28 mouse cellular contexts compared by ENCODE assay signal in genomic region chr17:72733006-72733405, GRCm38 (mm10).
DNase-seq lines count a peak whose midpoint lies in the region; ATAC-seq and TF ChIP-seq lines count a peak whose summit lies in the region.
"Had no signal": no experiment of that assay in that cellular context is flagged by ENCODE, and none has a peak within 500 bp of the region (broad histone marks: within the 10 kb centered on the region; RNA-seq: fewer than 3 reads in every experiment).

No protein-coding gene starts in this region.

- no peak overlapping the region for H3K4me2 ChIP-seq in forebrain, postnatal 0 days (ENCODE audit: low read depth)
- no peak overlapping the region for H3K4me2 ChIP-seq in forebrain, embryonic 12.5 days
- no peak overlapping the region for H3K4me2 ChIP-seq in midbrain, postnatal 0 days (ENCODE audit: low read depth, low read length, poor library complexity, severe bottlenecking)
- H3K4me2 ChIP-seq in midbrain, embryonic 14.5 days (ENCODE audit: low read length) = no peak overlapping the region
- no peak overlapping the region for H3K4me2 ChIP-seq in intestine, postnatal 0 days (replicated peaks; ENCODE audit: low read depth)
- H3K4me2 ChIP-seq: embryonic facial prominence, embryonic 12.5 days; forebrain, embryonic 15.5 days; heart, embryonic 12.5 days; heart, embryonic 15.5 days; hindbrain, embryonic 15.5 days; intestine, embryonic 15.5 days had no signal

- no peaks in the 10 kb centered on the region for H3K27me3 ChIP-seq in forebrain, postnatal 0 days (ENCODE audit: insufficient read depth, low read length)
- H3K27me3 ChIP-seq in forebrain, embryonic 12.5 days = no peaks in the 10 kb centered on the region
- no peaks in the 10 kb centered on the region for H3K27me3 ChIP-seq in midbrain, postnatal 0 days (ENCODE audit: insufficient read depth, low read length)
- H3K27me3 ChIP-seq in midbrain, embryonic 14.5 days (ENCODE audit: control insufficient read depth, insufficient read depth, low read length) = no peaks in the 10 kb centered on the region
- no peaks in the 10 kb centered on the region for H3K27me3 ChIP-seq in intestine, postnatal 0 days (replicated peaks; ENCODE audit: control insufficient read depth, insufficient read depth, low read length)
- H3K27me3 ChIP-seq: embryonic facial prominence, embryonic 12.5 days; forebrain, embryonic 15.5 days; heart, embryonic 12.5 days; heart, embryonic 15.5 days; hindbrain, embryonic 15.5 days; intestine, embryonic 15.5 days had no signal

- WGBS in forebrain, postnatal 0 days = 69% methylated on average over 1 of the region's 1 CpGs
- WGBS in forebrain, embryonic 12.5 days = 100% methylated on average over 1 of the region's 1 CpGs
- WGBS in midbrain, postnatal 0 days = 88% methylated on average over 1 of the region's 1 CpGs
- 84% methylated on average over 1 of the region's 1 CpGs for WGBS in midbrain, embryonic 14.5 days
- WGBS in intestine, postnatal 0 days = 91% methylated on average over 1 of the region's 1 CpGs

- peak; percentile 13 to 22 for DNase-seq in cerebellum, postnatal 14 days
- peak; percentile 9 for DNase-seq in forebrain, postnatal 0 days
- DNase-seq in midbrain, postnatal 0 days (ENCODE audit: low spot score) = peak; percentile 21
- DNase-seq in midbrain, embryonic 14.5 days = no peak
- DNase-seq: adrenal gland, postnatal 10 days; adrenal gland, postnatal 36 days; B cell, adult 2 months; cerebellum, adult 18-20 months; cerebellum, adult 9-10 months; cerebellum, postnatal 36 days; gastrocnemius, postnatal 25 days; heart, adult 18-20 months; heart, postnatal 10 days; heart, postnatal 36 days; kidney, adult 18-20 months; kidney, adult 9 months had no signal

- H3K36me3 ChIP-seq in forebrain, postnatal 0 days (ENCODE audit: insufficient read depth) = no peaks in the 10 kb centered on the region
- H3K36me3 ChIP-seq in forebrain, embryonic 12.5 days (replicated peaks) = no peaks in the 10 kb centered on the region
- H3K36me3 ChIP-seq in midbrain, postnatal 0 days (ENCODE audit: insufficient read depth, low read length) = no peaks in the 10 kb centered on the region
- H3K36me3 ChIP-seq in midbrain, embryonic 14.5 days (ENCODE audit: control insufficient read depth, insufficient read depth, low read length) = no peaks in the 10 kb centered on the region
- no peaks in the 10 kb centered on the region for H3K36me3 ChIP-seq in intestine, postnatal 0 days (ENCODE audit: control insufficient read depth, insufficient read depth)
- H3K36me3 ChIP-seq: embryonic facial prominence, embryonic 12.5 days; forebrain, embryonic 15.5 days; G1E; heart, embryonic 12.5 days; heart, embryonic 15.5 days; hindbrain, embryonic 15.5 days; intestine, embryonic 15.5 days had no signal

- H3K4me3 ChIP-seq in forebrain, postnatal 0 days (ENCODE audit: low read depth, low read length) = no peak overlapping the region
- H3K4me3 ChIP-seq in forebrain, embryonic 12.5 days (replicated peaks) = no peak overlapping the region
- no peak overlapping the region for H3K4me3 ChIP-seq in midbrain, postnatal 0 days (ENCODE audit: low read depth, low read length)
- no peak overlapping the region for H3K4me3 ChIP-seq in midbrain, embryonic 14.5 days (replicated peaks; ENCODE audit: low read depth, low read length)
- H3K4me3 ChIP-seq in intestine, postnatal 0 days (ENCODE audit: low read depth, low read length) = no peak overlapping the region
- H3K4me3 ChIP-seq: embryonic facial prominence, embryonic 12.5 days; erythroblast, embryonic 14.5 days; forebrain, embryonic 15.5 days; heart, embryonic 12.5 days; heart, embryonic 15.5 days; hindbrain, embryonic 15.5 days; intestine, embryonic 15.5 days had no signal

- no peak for TF ChIP-seq CTCF in forebrain, postnatal 0 days (IDR thresholded peaks at IDR 0.05; ENCODE audit: low read depth)
- no peak for TF ChIP-seq CTCF in midbrain, postnatal 0 days (IDR thresholded peaks at IDR 0.05)
- no peak for TF ChIP-seq CTCF in intestine, postnatal 0 days (IDR thresholded peaks at IDR 0.05; ENCODE audit: low read depth)

- no peak overlapping the region for H3K27ac ChIP-seq in forebrain, postnatal 0 days (ENCODE audit: low read depth, low read length)
- no peak overlapping the region for H3K27ac ChIP-seq in forebrain, embryonic 12.5 days
- no peak overlapping the region for H3K27ac ChIP-seq in midbrain, postnatal 0 days (ENCODE audit: low read depth, low read length)
- no peak overlapping the region for H3K27ac ChIP-seq in midbrain, embryonic 14.5 days (replicated peaks; ENCODE audit: low read depth, low read length)
- no peak overlapping the region for H3K27ac ChIP-seq in intestine, postnatal 0 days (ENCODE audit: low read depth, low read length)
- H3K27ac ChIP-seq: embryonic facial prominence, embryonic 12.5 days; forebrain, embryonic 15.5 days; heart, embryonic 15.5 days; hindbrain, embryonic 15.5 days; intestine, embryonic 15.5 days had no signal

- no peak for ATAC-seq in cerebellum, adult (ENCODE audit: insufficient number of reproducible peaks, low FRiP score, low TSS enrichment)
- no peak for ATAC-seq in forebrain, postnatal 0 days
- no peak for ATAC-seq in forebrain, embryonic 12.5 days (ENCODE audit: low FRiP score)
- no peak for ATAC-seq in midbrain, postnatal 0 days (ENCODE audit: low FRiP score)
- ATAC-seq in midbrain, embryonic 14.5 days (ENCODE audit: low FRiP score, low TSS enrichment) = no peak
- ATAC-seq in intestine, postnatal 0 days = no peak
- ATAC-seq: forebrain, embryonic 15.5 days; intestine, embryonic 15.5 days; Patski had no signal

- H3K9me3 ChIP-seq in forebrain, postnatal 0 days (ENCODE audit: low read length) = no peaks in the 10 kb centered on the region
- H3K9me3 ChIP-seq in forebrain, embryonic 12.5 days = no peaks in the 10 kb centered on the region
- no peaks in the 10 kb centered on the region for H3K9me3 ChIP-seq in midbrain, postnatal 0 days (ENCODE audit: low read length)
- no peaks in the 10 kb centered on the region for H3K9me3 ChIP-seq in midbrain, embryonic 14.5 days (ENCODE audit: control insufficient read depth, low read length)
- H3K9me3 ChIP-seq in intestine, postnatal 0 days (ENCODE audit: control insufficient read depth) = no peaks in the 10 kb centered on the region
- H3K9me3 ChIP-seq: embryonic facial prominence, embryonic 12.5 days; forebrain, embryonic 15.5 days; heart, embryonic 12.5 days; heart, embryonic 15.5 days; hindbrain, embryonic 15.5 days; intestine, embryonic 15.5 days had no signal

- H3K9ac ChIP-seq in forebrain, postnatal 0 days = no peak overlapping the region
- no peak overlapping the region for H3K9ac ChIP-seq in forebrain, embryonic 12.5 days
- H3K9ac ChIP-seq in midbrain, postnatal 0 days (replicated peaks; ENCODE audit: low read length, poor library complexity, severe bottlenecking) = no peak overlapping the region
- H3K9ac ChIP-seq in midbrain, embryonic 14.5 days (replicated peaks; ENCODE audit: low read length) = no peak overlapping the region
- no peak overlapping the region for H3K9ac ChIP-seq in intestine, postnatal 0 days (ENCODE audit: low read depth, low read length)
- H3K9ac ChIP-seq: embryonic facial prominence, embryonic 12.5 days; forebrain, embryonic 15.5 days; heart, embryonic 12.5 days; heart, embryonic 15.5 days; hindbrain, embryonic 15.5 days; intestine, embryonic 15.5 days had no signal

- no peaks in the 10 kb centered on the region for H3K4me1 ChIP-seq in forebrain, postnatal 0 days (ENCODE audit: insufficient read depth)
- no peaks in the 10 kb centered on the region for H3K4me1 ChIP-seq in forebrain, embryonic 12.5 days
- no peaks in the 10 kb centered on the region for H3K4me1 ChIP-seq in midbrain, postnatal 0 days (ENCODE audit: insufficient read depth, low read length)
- H3K4me1 ChIP-seq in midbrain, embryonic 14.5 days (ENCODE audit: control insufficient read depth, insufficient read depth, low read length) = no peaks in the 10 kb centered on the region
- no peaks in the 10 kb centered on the region for H3K4me1 ChIP-seq in intestine, postnatal 0 days (replicated peaks; ENCODE audit: control insufficient read depth, insufficient read depth, low read length)
- H3K4me1 ChIP-seq: heart, embryonic 12.5 days; heart, embryonic 15.5 days; hindbrain, embryonic 15.5 days; intestine, embryonic 15.5 days had no signal
